Mouse (Mus musculus) kidney, adult 8-10 months (tissue): ENCODE results near the gene Mptx2.
"Not testable (repeated sequence)": the region's sequence is repeated elsewhere in the genome, so short reads cannot be mapped to it uniquely, and the experiment has no call there.

ENCODE experiments used
- DNase-seq, 2 experiments: peaks; one replicate each; pipeline ENCODE4 v3.0.0; 2022

The Mptx2 gene

GRCm38 (mm10) chr1:173277677-173278076 lies at the start of gene Mptx2:
Gene Mptx2, minus strand, starts transcription at chr1:173277777.
- no peak for DNase-seq

- DNase-seq, result no peak
Observed at GRCm38 (mm10) chr1:173326552-173326951, 49.0 kb upstream of the Mptx2 start.

GRCm38 (mm10) chr1:173325395-173325794 lies 47.8 kb upstream of the Mptx2 start:
- DNase-seq, result no peak

GRCm38 (mm10) chr1:173324961-173325360 lies 47.4 kb upstream of the Mptx2 start:
- no peak for DNase-seq

- DNase-seq, result peak in 1 of 2 experiments; percentile 15
Observed at GRCm38 (mm10) chr1:173323839-173324585, 46.4 kb upstream of the Mptx2 start.

- no peak for DNase-seq
Observed at GRCm38 (mm10) chr1:173322249-173322627, 44.7 kb upstream of the Mptx2 start.

- no peak for DNase-seq
Observed at GRCm38 (mm10) chr1:173321593-173322248, 44.1 kb upstream of the Mptx2 start.

- no peak for DNase-seq
Observed at GRCm38 (mm10) chr1:173317925-173318477, 40.4 kb upstream of the Mptx2 start.

GRCm38 (mm10) chr1:173315725-173316124 lies 38.1 kb upstream of the Mptx2 start:
- no peak for DNase-seq

GRCm38 (mm10) chr1:173313535-173314050 lies 36.0 kb upstream of the Mptx2 start:
- not testable (repeated sequence) for DNase-seq

GRCm38 (mm10) chr1:173302795-173303194 lies 25.2 kb upstream of the Mptx2 start:
- not testable (repeated sequence) for DNase-seq

- DNase-seq, result no peak
Observed at GRCm38 (mm10) chr1:173265701-173266100, 11.9 kb downstream of the Mptx2 start, which contains the start of gene Olfr418. Gene Olfr418, plus strand, starts transcription at chr1:173266001.

GRCm38 (mm10) chr1:173249888-173250287 lies 27.7 kb downstream of the Mptx2 start:
- DNase-seq, result no peak

GRCm38 (mm10) chr1:173237004-173237403 lies 40.6 kb downstream of the Mptx2 start:
- not testable (repeated sequence) for DNase-seq

GRCm38 (mm10) chr1:173227081-173227480 lies 50.5 kb downstream of the Mptx2 start, which contains the start of gene Fcer1a:
Gene Fcer1a, minus strand, starts transcription at chr1:173227214.
- DNase-seq, result no peak
